Mouse (Mus musculus): Measurements from ENCODE around the gene Dynlt1f. TPM values are rescaled to one million over a fixed set of nuclear protein-coding genes. Genes with fewer than 3 reads are reported as not detected.
"Not testable (repeated sequence)": the region's sequence is repeated elsewhere in the genome, so short reads cannot be mapped to it uniquely, and the experiment has no call there.

The Dynlt1f gene
- total RNA-seq, 1 experiment from 2014 or later = 120 TPM

DNA sequence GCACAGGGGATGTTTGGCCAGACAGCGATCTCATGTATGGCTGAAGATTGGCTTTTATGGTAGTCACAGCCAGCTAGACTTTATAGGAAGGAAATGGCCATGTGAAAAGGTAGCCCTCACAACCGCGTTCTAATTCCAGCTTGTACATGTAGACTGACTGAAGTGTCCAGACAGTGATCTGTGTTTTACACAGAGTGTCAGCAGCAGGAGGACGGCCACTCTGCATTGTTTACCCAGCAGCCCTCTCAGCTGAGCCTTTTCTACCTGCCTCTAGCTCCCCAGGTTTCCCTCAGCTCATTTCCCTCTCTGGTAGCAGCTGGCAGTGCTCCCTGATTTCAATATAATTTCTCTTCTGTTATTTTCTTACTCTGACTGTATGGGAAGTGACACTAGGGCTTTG, 53.5 kb downstream of the Dynlt1f start:
- peak; percentile 9 to 12; a peak in 2 of 4 replicates for ATAC-seq (replicated peaks in 1 of 2; ENCODE audit: insufficient read depth in 1 of 2, low FRiP score in 2 of 2, low TSS enrichment in 1 of 2, low read depth in 1 of 2, poor library complexity in 2 of 2, severe bottlenecking in 2 of 2)

GRCm38 (mm10) chr17:6601204-6601911, 54.3 kb downstream of the Dynlt1f start, which contains the start of gene Dynlt1c:
Gene Dynlt1c, plus strand, starts transcription at chr17:6601671.
- peak; percentile 96 to 99 for ATAC-seq (replicated peaks in 1 of 2; ENCODE audit: insufficient read depth in 1 of 2, low FRiP score in 2 of 2, low TSS enrichment in 1 of 2, low read depth in 1 of 2, poor library complexity in 2 of 2, severe bottlenecking in 2 of 2)

DNA sequence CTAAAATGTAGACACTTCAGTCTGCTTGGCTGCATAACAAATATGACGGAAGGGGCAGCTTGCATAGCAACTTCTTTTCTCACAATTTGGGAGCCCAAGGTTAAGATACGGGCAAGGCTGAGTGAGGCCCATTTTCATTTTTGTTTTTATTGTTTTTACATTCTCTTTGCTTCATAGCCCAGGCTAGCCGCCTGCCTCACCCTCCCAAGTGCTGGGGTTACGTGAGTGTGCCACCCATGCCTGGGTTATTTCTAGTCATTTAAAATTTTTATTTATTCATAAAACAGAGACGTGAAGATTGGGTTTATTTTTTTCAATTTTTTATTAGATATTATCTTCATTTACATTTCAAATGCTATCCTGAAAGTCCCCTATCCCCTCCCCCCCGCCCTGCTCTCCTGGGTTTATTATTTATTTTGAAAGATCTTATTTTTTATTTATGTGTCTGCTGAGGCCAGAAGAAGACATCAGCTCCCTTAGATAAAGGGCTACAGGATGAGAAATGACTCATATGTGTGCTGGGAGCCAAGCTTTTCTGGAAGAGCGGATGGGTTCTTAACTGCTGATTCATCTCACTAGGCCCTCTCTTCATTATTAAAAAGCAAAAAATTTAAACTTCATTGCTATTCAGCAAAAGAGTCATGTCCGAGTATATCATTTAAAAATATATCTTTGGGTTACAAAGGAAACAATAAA, 55.3 kb downstream of the Dynlt1f start:
- not testable (repeated sequence) for ATAC-seq (replicated peaks in 1 of 2; ENCODE audit: insufficient read depth in 1 of 2, low FRiP score in 2 of 2, low TSS enrichment in 1 of 2, low read depth in 1 of 2, poor library complexity in 2 of 2, severe bottlenecking in 2 of 2)

GRCm38 (mm10) chr17:6598356-6598755, 57.3 kb downstream of the Dynlt1f start:
- ATAC-seq (replicated peaks in 1 of 2; ENCODE audit: insufficient read depth in 1 of 2, low FRiP score in 2 of 2, low TSS enrichment in 1 of 2, low read depth in 1 of 2, poor library complexity in 2 of 2, severe bottlenecking in 2 of 2) = not testable (repeated sequence)

Other genes starting within 250 kb of the Dynlt1f start
- gene Dynlt1b, start 225.8 kb downstream of the Dynlt1f start, total RNA-seq (2017) = 102 and 167 TPM in 2 replicates
- gene Dynlt1c, start 54.2 kb downstream of the Dynlt1f start, total RNA-seq (2017) = 4.4 and 15.1 TPM in 2 replicates
- gene Sytl3, start 3.2 kb upstream of the Dynlt1f start, total RNA-seq (2017) = 0.81 and 0.89 TPM in 2 replicates
- 130 and 159 TPM in 2 replicates for gene Ezr, start 126.9 kb upstream of the Dynlt1f start, total RNA-seq (2017)

Data from hematopoietic stem cell, adult 5-6 weeks (primary cell).